Mouse (Mus musculus) bone marrow, adult 2 months (tissue): ENCODE measurements around the gene Zbed3. TPM values are rescaled to one million over a fixed set of nuclear protein-coding genes. Genes with fewer than 3 reads are reported as not detected.

ENCODE experiments used
- H3K27ac ChIP-seq: fragments of 200-500 bp; 2 replicates; pipeline ENCODE4 v1.5.1; 2012; ENCODE audit warnings: low read depth, mild to moderate bottlenecking, control low read depth, inconsistent platforms, low read length; ENCODE audit not compliant: control insufficient read depth, poor library complexity, insufficient read depth
- H3K4me1 ChIP-seq: fragments of 200-500 bp; 2 replicates; pipeline ENCODE4 v1.6.1; 2011; ENCODE audit warnings: low read length; ENCODE audit not compliant: control insufficient read depth, insufficient read depth
- H3K4me3 ChIP-seq: fragments of 200-500 bp; replicated peaks from 2 replicates; pipeline ENCODE3; 2011; ENCODE audit warnings: mild to moderate bottlenecking, low read depth, low read length, control low read depth; ENCODE audit not compliant: control insufficient read depth
- CTCF ChIP-seq: fragments of 200-500 bp; IDR thresholded peaks from 2 replicates; pipeline ENCODE4 v1.5.1; 2011; ENCODE audit warnings: low read length, control low read depth; ENCODE audit not compliant: control insufficient read depth, insufficient read depth
- POLR2A ChIP-seq: fragments of 200-500 bp; IDR thresholded peaks from 2 replicates; pipeline ENCODE4 v1.6.1; 2011; ENCODE audit warnings: low read depth, mild to moderate bottlenecking, control low read depth, low read length, borderline replicate concordance; ENCODE audit not compliant: control insufficient read depth
- WGBS: fragments of 180-500 bp; shearing (Covaris S2); methylation state at CpG from one replicate; pipeline ENCODE4 v1.1.7; 2018; 5-methylcytosine and 5-hydroxymethylcytosine counted together
- polyA plus RNA-seq: library from polyadenylated mRNA; stranded (reverse); fragments of >200 nt; gene quantifications from 2 replicates; pipeline ENCODE4 v1.2.4, GENCODE M21; 2011; ENCODE audit warnings: low replicate concordance; ENCODE audit not compliant: missing spikeins, insufficient read depth, insufficient read length

Zbed3 gene
- polyA plus RNA-seq, 1 experiment: 4.0 TPM

- no peaks in the 10 kb centered on the region for H3K4me1 ChIP-seq
- WGBS: 82% methylated on average over 8 of the region's 8 CpGs
- H3K27ac ChIP-seq: no peak overlapping the region
- no peak overlapping the region for H3K4me3 ChIP-seq
- TF ChIP-seq POLR2A (no peak), CTCF (no peak)
These were observed 16.2 kb upstream of the Zbed3 start for GRCm38 (mm10) chr13:95307100-95307655.

- Histone ChIP-seq H3K4me1 (no peaks in the 10 kb centered on the region; the same call in 1 of the 2 replicates), H3K27ac (no peak overlapping the region), H3K4me3 (no peak overlapping the region)
- TF ChIP-seq CTCF (no peak), POLR2A (no peak)
- 80% methylated on average over 6 of the region's 6 CpGs for WGBS
These were observed 11.4 kb upstream of the Zbed3 start for GRCm38 (mm10) chr13:95312016-95312415.

- H3K4me1 ChIP-seq: no peaks in the 10 kb centered on the region; the same call in 1 of the 2 replicates
- no peak overlapping the region for H3K4me3 ChIP-seq
- H3K27ac ChIP-seq: no peak overlapping the region
- WGBS: 66% methylated on average over 6 of the region's 6 CpGs
- TF ChIP-seq POLR2A (no peak), CTCF (no peak)
These were observed 4.3 kb upstream of the Zbed3 start for GRCm38 (mm10) chr13:95319153-95319552.

GRCm38 (mm10) chr13:95320451-95320850 lies 3.0 kb upstream of the Zbed3 start:
- no peak overlapping the region for H3K4me3 ChIP-seq
- no peak for TF ChIP-seq CTCF
- TF ChIP-seq POLR2A: no peak
- no peak overlapping the region for H3K27ac ChIP-seq
- WGBS: 64% methylated on average over 4 of the region's 4 CpGs
- no peaks in the 10 kb centered on the region for H3K4me1 ChIP-seq

GRCm38 (mm10) chr13:95323950-95324625 lies 676 bp downstream of the Zbed3 start:
- TF ChIP-seq CTCF: peak; percentile 30; the same call in 1 of the 2 replicates
- TF ChIP-seq POLR2A: no peak

GRCm38 (mm10) chr13:95324626-95325079 lies 1.2 kb downstream of the Zbed3 start:
- Histone ChIP-seq H3K4me1 (no peaks in the 10 kb centered on the region; the same call in 1 of the 2 replicates), H3K27ac (no peak overlapping the region), H3K4me3 (peak overlapping the region; percentile 67)
- WGBS: under 1% methylated on average over 22 of the region's 22 CpGs
- TF ChIP-seq POLR2A (no peak), CTCF (no peak)

More at GRCm38 (mm10) chr13:95323950-95324625, 676 bp downstream of the Zbed3 start:
- no peak overlapping the region for H3K27ac ChIP-seq
- no peaks in the 10 kb centered on the region; the same call in 1 of the 2 replicates for H3K4me1 ChIP-seq
- peak overlapping the region; percentile 67 for H3K4me3 ChIP-seq
- 21% methylated on average over 15 of the region's 15 CpGs for WGBS

- Histone ChIP-seq H3K4me1 (no peaks in the 10 kb centered on the region; the same call in 1 of the 2 replicates), H3K4me3 (peak overlapping the region; percentile 67), H3K27ac (peak overlapping the region; percentile 77)
- TF ChIP-seq CTCF: no peak
- no peak for TF ChIP-seq POLR2A
- under 1% methylated on average over 63 of the region's 63 CpGs for WGBS
These were observed 1.9 kb downstream of the Zbed3 start for GRCm38 (mm10) chr13:95325080-95325906.
